Mouse (Mus musculus) lung, postnatal 0 days (tissue): ENCODE measurements at regions not wholly inside any gene's neighbourhood (a gene's known extent, or its start where the extent isn't known, plus 50 kb on each side); places are given as distances from the start of the nearest gene placed in this dataset.

Experiments
- ATAC-seq: fragments of 200-750 bp; cut with Nextera tagmentation; 2 replicates; pipeline ENCODE4 v1.8.0; 2017; ENCODE audit warnings: moderate library complexity
- DNase-seq: peaks from one replicate; pipeline ENCODE4 v3.0.0-alpha.2; 2016; ENCODE audit warnings: low spot score
- H3K27ac ChIP-seq: fragments of 300-500 bp; sonication (generic); 2 replicates; pipeline ENCODE4 v1.5.1; 2014; ENCODE audit warnings: antibody characterized with exemption, mild to moderate bottlenecking, low read length, mixed read lengths
- H3K27me3 ChIP-seq: fragments of 300-500 bp; sonication (generic); replicated peaks from 2 replicates; pipeline ENCODE4 v1.6.1; 2014; ENCODE audit warnings: low read length, mixed read lengths; ENCODE audit not compliant: insufficient read depth
- H3K36me3 ChIP-seq: fragments of 300-500 bp; sonication (generic); 2 replicates; pipeline ENCODE4 v1.6.1; 2014; ENCODE audit warnings: low read length, mixed read lengths; ENCODE audit not compliant: insufficient read depth
- H3K4me1 ChIP-seq: fragments of 300-500 bp; sonication (generic); 2 replicates; pipeline ENCODE4 v1.6.1; 2014; ENCODE audit warnings: antibody characterized with exemption, low read depth, low read length, mixed read lengths; ENCODE audit not compliant: insufficient read depth
- H3K4me2 ChIP-seq: fragments of 300-500 bp; sonication (generic); replicated peaks from 2 replicates; pipeline ENCODE4 v1.6.1; 2014; ENCODE audit warnings: low read depth, mild to moderate bottlenecking, low read length, moderate library complexity, mixed read lengths
- H3K4me3 ChIP-seq: fragments of 300-500 bp; sonication (generic); 2 replicates; pipeline ENCODE4 v1.5.1; 2014; ENCODE audit warnings: low read depth, low read length
- H3K9ac ChIP-seq: fragments of 300-500 bp; sonication (generic); replicated peaks from 2 replicates; pipeline ENCODE4 v1.6.1; 2014; ENCODE audit warnings: low read depth, mild to moderate bottlenecking
- H3K9me3 ChIP-seq: fragments of 300-500 bp; sonication (generic); 2 replicates; pipeline ENCODE4 v1.6.1; 2016; ENCODE audit warnings: low read length, mixed read lengths
- CTCF ChIP-seq: IDR thresholded peaks from 2 replicates; pipeline ENCODE4 v1.5.1; 2016; ENCODE audit warnings: antibody characterized with exemption, mild to moderate bottlenecking
- EP300 ChIP-seq: IDR thresholded peaks from 2 replicates; pipeline ENCODE4 v1.6.1; 2016; ENCODE audit warnings: antibody characterized with exemption, mild to moderate bottlenecking, control low read depth
- WGBS: fragments of 180-500 bp; shearing (Covaris S2); extraction: QIAGEN DNeasy Blood & Tissue Kit; methylation state at CpG from one replicate; pipeline ENCODE4 v1.1.7; 2014; 5-methylcytosine and 5-hydroxymethylcytosine counted together

- no peak overlapping the region for H3K4me2 ChIP-seq
- H3K9ac ChIP-seq: no peak overlapping the region
- H3K36me3 ChIP-seq: no peaks in the 10 kb centered on the region
- TF ChIP-seq CTCF (no peak), EP300 (no peak)
- no peaks in the 10 kb centered on the region for H3K27me3 ChIP-seq
- DNase-seq: no peak
- no peaks in the 10 kb centered on the region for H3K9me3 ChIP-seq
- no peak for ATAC-seq
- no peak overlapping the region for H3K27ac ChIP-seq
- H3K4me1 ChIP-seq: no peaks in the 10 kb centered on the region
- H3K4me3 ChIP-seq: no peak overlapping the region
- 66% methylated on average over 3 of the region's 3 CpGs for WGBS
These were observed 184.9 kb upstream of the Nlrp1b start for GRCm38 (mm10) chr11:71415451-71415850.

GRCm38 (mm10) chr11:71422291-71422840 lies 191.8 kb upstream of the Nlrp1b start:
- DNase-seq: no peak
- Histone ChIP-seq H3K36me3 (no peaks in the 10 kb centered on the region), H3K27ac (no peak overlapping the region), H3K4me3 (no peak overlapping the region), H3K9me3 (no peaks in the 10 kb centered on the region), H3K4me1 (no peaks in the 10 kb centered on the region), H3K4me2 (no peak overlapping the region), H3K9ac (no peak overlapping the region), H3K27me3 (no peaks in the 10 kb centered on the region)
- TF ChIP-seq EP300: no peak
- TF ChIP-seq CTCF: no peak
- 30% methylated on average over 2 of the region's 2 CpGs for WGBS
- ATAC-seq: no peak

- TF ChIP-seq CTCF: no peak
- TF ChIP-seq EP300: no peak
- Histone ChIP-seq H3K9ac (no peak overlapping the region), H3K27me3 (no peaks in the 10 kb centered on the region), H3K9me3 (no peaks in the 10 kb centered on the region), H3K36me3 (no peaks in the 10 kb centered on the region), H3K4me3 (no peak overlapping the region), H3K4me1 (no peaks in the 10 kb centered on the region), H3K27ac (no peak overlapping the region), H3K4me2 (no peak overlapping the region)
- no peak for DNase-seq
- ATAC-seq: no peak
- 67% methylated on average over 3 of the region's 3 CpGs for WGBS
These were observed 192.7 kb upstream of the Nlrp1b start for GRCm38 (mm10) chr11:71423242-71423641.

GRCm38 (mm10) chr11:71424879-71425278 lies 194.3 kb upstream of the Nlrp1b start:
- WGBS: 83% methylated on average over 5 of the region's 5 CpGs
- no peak for DNase-seq
- H3K9me3 ChIP-seq: no peaks in the 10 kb centered on the region
- TF ChIP-seq CTCF: no peak
- TF ChIP-seq EP300: no peak
- H3K36me3 ChIP-seq: no peaks in the 10 kb centered on the region
- no peaks in the 10 kb centered on the region for H3K27me3 ChIP-seq
- no peak overlapping the region for H3K27ac ChIP-seq
- no peaks in the 10 kb centered on the region for H3K4me1 ChIP-seq
- H3K4me2 ChIP-seq: no peak overlapping the region
- no peak overlapping the region for H3K4me3 ChIP-seq
- ATAC-seq: no peak
- H3K9ac ChIP-seq: no peak overlapping the region

GRCm38 (mm10) chr11:71429739-71430138 lies 199.2 kb upstream of the Nlrp1b start:
- DNase-seq (no peak), ATAC-seq (no peak)
- TF ChIP-seq CTCF (no peak), EP300 (no peak)

GRCm38 (mm10) chr11:71434241-71434640 lies 203.7 kb upstream of the Nlrp1b start:
- TF ChIP-seq CTCF (no peak), EP300 (no peak)
- H3K36me3 ChIP-seq: no peaks in the 10 kb centered on the region
- ATAC-seq: no peak
- H3K9ac ChIP-seq: no peak overlapping the region
- H3K4me3 ChIP-seq: no peak overlapping the region
- H3K27me3 ChIP-seq: no peaks in the 10 kb centered on the region
- H3K27ac ChIP-seq: no peak overlapping the region
- DNase-seq: no peak
- no peak overlapping the region for H3K4me2 ChIP-seq
- H3K4me1 ChIP-seq: no peaks in the 10 kb centered on the region
- no peaks in the 10 kb centered on the region for H3K9me3 ChIP-seq
- 73% methylated on average over 6 of the region's 6 CpGs for WGBS

More at GRCm38 (mm10) chr11:71429739-71430138, 199.2 kb upstream of the Nlrp1b start:
- Histone ChIP-seq H3K27ac (no peak overlapping the region), H3K36me3 (no peaks in the 10 kb centered on the region), H3K4me3 (no peak overlapping the region), H3K4me1 (no peaks in the 10 kb centered on the region), H3K9me3 (no peaks in the 10 kb centered on the region), H3K9ac (no peak overlapping the region), H3K27me3 (no peaks in the 10 kb centered on the region), H3K4me2 (no peak overlapping the region)
- 53% methylated on average over 22 of the region's 22 CpGs for WGBS

DNA sequence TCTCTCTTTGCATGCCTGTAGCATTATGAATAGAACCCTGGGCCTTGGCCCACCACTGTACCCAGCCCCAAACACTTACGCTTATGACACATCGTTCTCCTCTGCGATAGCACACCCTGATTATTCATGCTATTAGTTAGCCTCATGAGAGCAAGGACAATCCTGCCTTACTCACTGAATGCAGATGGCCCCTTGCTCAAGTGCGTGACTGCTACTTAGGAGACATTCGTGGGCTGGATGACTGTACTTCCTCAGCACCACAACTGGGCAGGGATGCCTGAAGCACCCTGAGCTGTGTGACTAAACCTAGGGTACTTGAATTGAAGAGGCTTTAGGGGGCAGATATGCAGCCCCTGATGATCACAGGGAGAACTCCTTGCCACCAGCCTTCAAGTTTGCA lies 204.4 kb upstream of the Nlrp1b start:
- no peaks in the 10 kb centered on the region for H3K27me3 ChIP-seq
- ATAC-seq (no peak), DNase-seq (no peak)
- H3K9ac ChIP-seq: no peak overlapping the region
- no peak overlapping the region for H3K4me2 ChIP-seq
- no peak overlapping the region for H3K27ac ChIP-seq
- TF ChIP-seq CTCF (no peak), EP300 (no peak)
- whole genome bisulfite sequencing: 85% methylated on average over 5 of the region's 5 CpGs
- no peaks in the 10 kb centered on the region for H3K9me3 ChIP-seq
- no peaks in the 10 kb centered on the region for H3K36me3 ChIP-seq
- no peak overlapping the region for H3K4me3 ChIP-seq
- H3K4me1 ChIP-seq: no peaks in the 10 kb centered on the region
